Mouse (Mus musculus): ENCODE data around the gene Nfkb1. TPM values are rescaled to one million over a fixed set of nuclear protein-coding genes. Genes with fewer than 3 reads are reported as not detected.

The Nfkb1 gene
- total RNA-seq, 4 experiments from 2014 or later: 23.0 to 30.7 (median 29.0) TPM

- no peak for DNase-seq (ENCODE audit: low spot score in 2 of 2)
Observed at GRCm38 (mm10) chr3:135672135-135672534, 19.2 kb downstream of the Nfkb1 start.

- no peak for DNase-seq (ENCODE audit: low spot score in 2 of 2)
Observed at GRCm38 (mm10) chr3:135670869-135671268, 20.5 kb downstream of the Nfkb1 start.

- DNase-seq (ENCODE audit: low spot score in 2 of 2): no peak
Observed at GRCm38 (mm10) chr3:135667084-135667483, 24.3 kb downstream of the Nfkb1 start.

- no peak for DNase-seq (ENCODE audit: low spot score in 2 of 2)
Observed at GRCm38 (mm10) chr3:135665777-135666259, 25.5 kb downstream of the Nfkb1 start.

- DNase-seq (ENCODE audit: low spot score in 2 of 2): no peak
Observed at GRCm38 (mm10) chr3:135662139-135662864, 29.0 kb downstream of the Nfkb1 start.

GRCm38 (mm10) chr3:135661707-135662106, 29.6 kb downstream of the Nfkb1 start:
- DNase-seq (ENCODE audit: low spot score in 2 of 2): no peak

- DNase-seq (ENCODE audit: low spot score in 2 of 2): no peak
Observed at GRCm38 (mm10) chr3:135658540-135659097, 32.7 kb downstream of the Nfkb1 start.

- DNase-seq (ENCODE audit: low spot score in 2 of 2): no peak
Observed at GRCm38 (mm10) chr3:135656156-135656555, 35.2 kb downstream of the Nfkb1 start.

GRCm38 (mm10) chr3:135650773-135651555, 40.4 kb downstream of the Nfkb1 start:
- no peak for DNase-seq (ENCODE audit: low spot score in 2 of 2)

GRCm38 (mm10) chr3:135649809-135650208, 41.5 kb downstream of the Nfkb1 start:
- DNase-seq (ENCODE audit: low spot score in 2 of 2): no peak

GRCm38 (mm10) chr3:135648501-135648900, 42.8 kb downstream of the Nfkb1 start:
- DNase-seq (ENCODE audit: low spot score in 2 of 2): no peak

- no peak for DNase-seq (ENCODE audit: low spot score in 2 of 2)
Observed at GRCm38 (mm10) chr3:135646622-135647021, 44.7 kb downstream of the Nfkb1 start.

GRCm38 (mm10) chr3:135644971-135645370, 46.4 kb downstream of the Nfkb1 start:
- no peak for DNase-seq (ENCODE audit: low spot score in 2 of 2)

GRCm38 (mm10) chr3:135641623-135641915, 49.8 kb downstream of the Nfkb1 start:
- no peak for DNase-seq (ENCODE audit: low spot score in 2 of 2)

- no peak for DNase-seq (ENCODE audit: low spot score in 2 of 2)
Observed at GRCm38 (mm10) chr3:135640856-135641622, 50.3 kb downstream of the Nfkb1 start.

- no peak for DNase-seq (ENCODE audit: low spot score in 2 of 2)
Observed at GRCm38 (mm10) chr3:135640203-135640602, 51.1 kb downstream of the Nfkb1 start.

GRCm38 (mm10) chr3:135637592-135637991, 53.8 kb downstream of the Nfkb1 start:
- DNase-seq (ENCODE audit: low spot score in 2 of 2): no peak

GRCm38 (mm10) chr3:135636454-135636853, 54.9 kb downstream of the Nfkb1 start:
- no peak for DNase-seq (ENCODE audit: low spot score in 2 of 2)

GRCm38 (mm10) chr3:135635646-135636434, 55.5 kb downstream of the Nfkb1 start:
- DNase-seq (ENCODE audit: low spot score in 2 of 2): no peak

- no peak for DNase-seq (ENCODE audit: low spot score in 2 of 2)
Observed at GRCm38 (mm10) chr3:135635030-135635429, 56.3 kb downstream of the Nfkb1 start.

GRCm38 (mm10) chr3:135634275-135634674, 57.1 kb downstream of the Nfkb1 start:
- no peak for DNase-seq (ENCODE audit: low spot score in 2 of 2)
